Mouse (Mus musculus) embryonic fibroblast, embryonic 13.5 days (primary cell): ENCODE results near the gene Ing2. TPM values are rescaled to one million over a fixed set of nuclear protein-coding genes. Genes with fewer than 3 reads are reported as not detected.

Experiments
- H3K27ac ChIP-seq: 2 replicates; pipeline ENCODE4 v1.5.1; 2012; ENCODE audit warnings: low read length, control low read depth, inconsistent platforms; ENCODE audit not compliant: insufficient read depth
- H3K4me1 ChIP-seq: 2 replicates; pipeline ENCODE4 v1.6.1; 2011; ENCODE audit warnings: low read length; ENCODE audit not compliant: control insufficient read depth, insufficient read depth
- H3K4me3 ChIP-seq: 2 replicates; pipeline ENCODE4 v1.5.1; 2011; ENCODE audit warnings: mild to moderate bottlenecking, control low read depth, low read length; ENCODE audit not compliant: insufficient read depth
- CTCF ChIP-seq: IDR thresholded peaks from 2 replicates; pipeline ENCODE4 v1.5.1; 2011; ENCODE audit warnings: mild to moderate bottlenecking, control low read depth, low read length, moderate library complexity, borderline replicate concordance; ENCODE audit not compliant: insufficient read depth
- POLR2A ChIP-seq: IDR thresholded peaks from 2 replicates; pipeline ENCODE4 v1.6.1; 2011; ENCODE audit warnings: low read depth, mild to moderate bottlenecking, control low read depth, low read length, moderate library complexity
- polyA plus RNA-seq: library from polyadenylated mRNA; stranded (reverse); fragments of >200 nt; gene quantifications from 2 replicates; pipeline ENCODE4 v1.2.4, GENCODE M21; 2011; ENCODE audit warnings: low read depth; ENCODE audit not compliant: missing spikeins, insufficient read length

Gene Ing2
- 18.9 and 24.4 TPM in 2 replicates for polyA plus RNA-seq

DNA sequence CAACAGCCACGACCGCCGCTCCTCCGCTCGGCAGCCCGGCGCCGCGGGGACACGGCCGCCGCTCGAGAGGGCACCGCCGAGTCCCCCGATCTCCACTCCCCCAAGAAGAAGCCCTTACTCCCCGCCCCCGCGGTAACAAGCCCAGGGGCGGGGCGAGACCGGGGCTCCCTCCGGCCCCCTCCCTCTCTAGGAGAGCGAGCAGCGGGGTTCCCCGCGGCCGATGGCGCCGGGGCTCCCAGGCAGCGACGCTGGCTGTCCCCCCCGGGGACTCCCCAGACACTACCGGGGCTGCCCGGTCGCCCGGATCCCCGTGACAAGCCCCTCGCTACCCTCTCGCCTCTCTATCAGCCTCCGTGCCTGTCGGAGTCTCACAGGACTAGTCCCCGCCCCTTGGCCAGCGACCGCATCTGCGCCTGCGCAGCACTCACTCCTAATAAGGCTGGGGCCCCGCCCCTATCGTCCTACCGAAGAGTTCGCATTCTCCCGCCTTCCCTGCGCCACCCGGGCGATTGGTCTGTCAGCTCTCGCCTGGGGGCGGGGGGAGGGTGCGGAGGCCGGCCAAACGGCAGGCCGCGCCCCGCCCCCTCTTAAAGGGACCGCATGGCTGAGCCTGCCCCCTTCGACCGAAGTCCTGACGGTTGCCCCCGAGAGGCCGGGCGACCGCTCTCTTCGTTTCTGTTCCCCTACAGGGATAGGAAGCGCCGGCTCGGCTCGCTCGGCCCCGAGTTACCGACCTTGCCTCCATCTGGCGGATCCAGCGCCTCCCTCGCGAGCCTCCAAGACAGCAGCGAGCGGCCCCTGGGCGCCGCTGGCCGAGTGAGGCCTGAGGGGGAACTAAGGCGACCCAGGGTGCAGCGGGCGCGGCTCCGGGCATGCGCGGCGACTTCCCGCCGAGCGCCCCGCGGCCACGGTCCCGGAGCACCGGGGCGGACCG, at the start of gene Ing2:
Gene Ing2 (minus strand): TSS at position 780 of the 934 bp plus-strand sequence.
- H3K4me3 ChIP-seq, result peak within 1 kb of the TSS; percentile 95
- H3K4me1 ChIP-seq, result no peaks in the 10 kb centered on the region; the same call in 1 of the 2 replicates
- H3K27ac ChIP-seq, result peak within 1 kb of the TSS; percentile 90
- TF ChIP-seq CTCF, result no peak
- peak; percentile 67 for TF ChIP-seq POLR2A

DNA sequence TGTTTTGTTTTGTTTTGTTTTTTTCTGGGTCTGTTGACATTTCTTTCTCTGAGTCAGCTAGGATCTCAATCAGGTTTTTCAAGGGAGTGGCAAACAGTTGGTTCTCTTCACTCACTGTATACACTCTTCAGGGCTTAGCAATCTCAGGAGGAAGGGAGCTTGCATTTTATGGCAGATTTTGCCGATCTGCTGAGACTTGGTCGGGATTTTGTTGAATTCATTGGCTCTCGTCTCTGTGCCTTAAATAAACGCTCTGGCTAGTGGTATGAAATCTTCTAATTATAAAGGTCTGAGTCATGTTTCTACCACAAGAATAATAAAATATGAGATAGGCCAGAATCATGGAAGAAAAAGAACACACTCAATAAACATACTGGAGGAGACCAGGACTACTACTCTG, 46.3 kb upstream of the Ing2 start:
- TF ChIP-seq CTCF (no peak), POLR2A (0 out of 2 replicates have a peak, but pooled peaks have one; percentile 29)
- peak overlapping the region; percentile 99 for H3K27ac ChIP-seq
- no peak overlapping the region for H3K4me3 ChIP-seq
- H3K4me1 ChIP-seq, result peaks cover 2% of the 10 kb centered on the region

GRCm38 (mm10) chr8:47718641-47719040, 43.3 kb upstream of the Ing2 start:
- Histone ChIP-seq H3K4me1 (peaks cover 5% of the 10 kb centered on the region), H3K4me3 (no peak overlapping the region)
- TF ChIP-seq POLR2A (no peak), CTCF (no peak)

GRCm38 (mm10) chr8:47713761-47714745, 38.7 kb upstream of the Ing2 start, which contains the start of gene Cdkn2aip:
TSS of gene Cdkn2aip (minus strand) at chr8:47713932.
- Histone ChIP-seq H3K4me3 (peak within 1 kb of the TSS; percentile 91), H3K27ac (peak within 1 kb of the TSS; percentile 95), H3K4me1 (0 out of 2 replicates have a peak, but pooled peaks cover 4% of the 10 kb centered on the region)
- TF ChIP-seq CTCF, result no peak
- peak; percentile 86 for TF ChIP-seq POLR2A

More at GRCm38 (mm10) chr8:47718641-47719040, 43.3 kb upstream of the Ing2 start:
- no peak overlapping the region for H3K27ac ChIP-seq

DNA sequence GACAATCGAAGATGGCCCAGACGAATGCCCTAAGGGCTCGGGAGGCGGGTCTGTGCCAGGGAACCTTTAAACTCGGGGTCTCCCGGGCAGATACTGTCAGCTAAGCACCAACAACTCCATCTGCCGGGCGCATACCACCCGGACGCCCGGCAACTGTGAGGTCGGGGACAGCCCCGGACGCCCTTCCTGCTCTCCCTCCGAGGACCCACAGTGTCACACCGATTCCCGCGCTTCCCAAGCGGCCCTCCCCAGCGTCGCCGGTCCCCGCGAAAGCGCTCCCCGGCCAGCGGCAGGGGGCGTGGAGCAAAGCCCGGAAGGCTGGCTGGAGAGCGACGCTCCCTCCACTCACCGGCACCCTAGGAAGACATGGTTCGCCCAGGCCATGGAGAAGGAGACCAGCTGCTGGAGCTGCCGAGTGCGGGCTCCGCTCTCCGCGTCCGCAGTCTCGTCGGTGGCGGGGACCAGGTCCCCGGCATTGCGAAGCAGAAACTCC, 37.9 kb upstream of the Ing2 start:
- peak overlapping the region; percentile 65 for H3K27ac ChIP-seq
- TF ChIP-seq POLR2A (no peak; the same call in 1 of the 2 replicates), CTCF (no peak)
- 0 out of 2 replicates have a peak, but pooled peaks cover 4% of the 10 kb centered on the region for H3K4me1 ChIP-seq
- H3K4me3 ChIP-seq, result peak overlapping the region; percentile 91

GRCm38 (mm10) chr8:47708106-47708505, 32.8 kb upstream of the Ing2 start:
- no peaks in the 10 kb centered on the region for H3K4me1 ChIP-seq
- H3K27ac ChIP-seq, result no peak overlapping the region
- no peak overlapping the region for H3K4me3 ChIP-seq
- TF ChIP-seq CTCF (no peak), POLR2A (no peak)

- H3K4me3 ChIP-seq, result no peak overlapping the region
- no peak overlapping the region for H3K27ac ChIP-seq
- no peaks in the 10 kb centered on the region for H3K4me1 ChIP-seq
- TF ChIP-seq CTCF, result no peak
- no peak for TF ChIP-seq POLR2A
Observed at GRCm38 (mm10) chr8:47706746-47707145, 31.4 kb upstream of the Ing2 start.

- no peak for TF ChIP-seq POLR2A
- no peak for TF ChIP-seq CTCF
- Histone ChIP-seq H3K4me3 (no peak overlapping the region), H3K27ac (no peak overlapping the region), H3K4me1 (no peaks in the 10 kb centered on the region)
Observed at GRCm38 (mm10) chr8:47702333-47702732, 27.0 kb upstream of the Ing2 start.

DNA sequence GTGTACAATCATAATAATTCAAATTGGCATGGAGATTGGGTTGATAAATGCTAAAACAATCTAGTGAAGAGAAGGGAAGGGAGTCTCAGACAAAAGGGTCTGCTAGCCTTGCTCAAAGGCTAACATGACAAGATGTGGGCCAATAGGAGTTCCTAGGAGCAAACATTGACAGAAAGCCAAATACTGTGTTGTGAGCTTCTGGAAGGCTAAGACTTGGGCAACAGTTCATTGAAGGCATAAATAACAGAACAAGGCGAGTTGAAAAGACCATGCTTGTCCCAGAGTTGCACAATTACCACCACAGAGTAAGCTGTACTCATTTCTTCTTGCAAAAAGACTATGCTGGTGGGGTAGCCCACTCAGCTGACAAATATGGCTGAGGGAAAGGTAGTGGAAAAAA, 22.3 kb upstream of the Ing2 start:
- no peaks in the 10 kb centered on the region for H3K4me1 ChIP-seq
- no peak overlapping the region for H3K4me3 ChIP-seq
- TF ChIP-seq CTCF, result no peak
- no peak for TF ChIP-seq POLR2A
- no peak overlapping the region for H3K27ac ChIP-seq
